Mouse (Mus musculus): ENCODE data around the gene Ndc1. TPM values are rescaled to one million over a fixed set of nuclear protein-coding genes. Genes with fewer than 3 reads are reported as not detected.

Gene Ndc1
- total RNA-seq (2021), result 10 to 100 TPM; 10.2 to 11.3 TPM
- 15.4 and 22.2 TPM in 2 replicates for polyA plus RNA-seq (2012; rRNA removed)
- long read RNA-seq, full-length matches to known transcripts, result 13 of 16 reads
- long read RNA-seq, partial matches to known transcripts, result 0 of 16 reads
- long read RNA-seq, other reads (novel, unspliced or antisense), result 3 of 16 reads

DNA sequence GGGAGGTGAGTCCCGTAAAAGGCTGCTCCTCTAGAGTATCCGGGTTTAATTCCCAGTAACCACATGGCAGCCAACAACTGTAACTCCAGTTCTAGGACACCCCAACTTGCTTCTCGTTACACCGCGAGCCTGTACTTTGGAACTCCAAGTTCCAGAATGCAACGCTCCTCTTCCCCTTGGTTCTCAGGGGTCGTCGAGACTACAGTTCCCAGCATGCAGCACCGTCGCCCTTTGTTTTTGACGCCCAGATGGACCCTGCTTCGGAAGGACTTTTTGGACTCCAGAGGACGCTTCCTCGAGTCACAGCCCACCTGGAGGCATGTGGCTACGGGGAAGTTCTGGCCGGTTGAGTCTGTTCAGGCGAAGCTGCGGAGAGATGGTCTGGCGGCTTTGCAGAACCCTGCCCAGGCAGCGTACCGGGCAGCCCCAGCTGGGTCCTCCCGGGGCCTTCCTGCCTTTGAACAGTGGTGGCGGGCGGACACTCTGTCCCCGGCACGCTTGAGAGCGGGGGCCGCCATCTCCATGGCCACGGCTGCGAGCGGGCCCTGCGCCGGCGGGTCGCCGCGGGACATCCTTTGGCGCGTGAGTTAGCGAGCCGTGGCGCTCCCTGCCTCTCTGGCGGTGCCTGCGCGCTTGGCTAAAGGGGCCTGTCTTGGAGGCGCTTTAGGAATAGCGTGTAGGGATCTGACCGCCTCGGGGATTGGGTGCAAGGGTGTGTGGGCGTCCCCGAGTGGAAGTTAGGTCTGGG is at the start of gene Ndc1:
Gene Ndc1 (plus strand): TSS at position 218 of the 748 bp plus-strand sequence.
- H3K4me3 ChIP-seq, result peak within 1 kb of the TSS; percentile 59
- peak within 1 kb of the TSS; percentile 87 for H3K27ac ChIP-seq
- DNase-seq, result peak; percentile 90
- H3K9ac ChIP-seq (ENCODE audit: low read depth, low read length), result peak within 1 kb of the TSS; percentile 94
- no peaks in the 10 kb centered on the region for H3K79me2 ChIP-seq (replicated peaks; ENCODE audit: control insufficient read depth, insufficient read depth, low read length)
- no peaks in the 10 kb centered on the region; the same call in 1 of the 2 replicates for H3K36me3 ChIP-seq (ENCODE audit: control insufficient read depth, insufficient read depth, low read length)
- TF ChIP-seq EP300 (IDR thresholded peaks at IDR 0.05; ENCODE audit: insufficient read depth, low read depth, low read length), result peak; percentile 67
- peak; percentile 41; the same call in 1 of the 2 replicates for TF ChIP-seq POLR2A (IDR thresholded peaks at IDR 0.05; ENCODE audit: insufficient read depth, low read depth, low read length)
- TF ChIP-seq CTCF (IDR thresholded peaks at IDR 0.05), result no peak
- no peaks in the 10 kb centered on the region for H3K27me3 ChIP-seq (ENCODE audit: control insufficient read depth, insufficient read depth, low read length)
- peaks cover 1% of the 10 kb centered on the region; the same call in 1 of the 2 replicates for H3K4me1 ChIP-seq (ENCODE audit: control insufficient read depth, insufficient read depth, low read length)
- WGBS, result under 1% methylated on average over 51 of the region's 51 CpGs
- intact Hi-C loops (cut with DNase I), result loop anchor here (2.0 to 5.0 kb wide), 3 partner anchors 53 to 190 kb away; partner anchors contain the start of genes Hspb11, Lrrc42, Tceanc2 and Tmem59

GRCm38 (mm10) chr4:107318646-107319045 is 48.9 kb upstream of the Ndc1 start:
- Histone ChIP-seq H3K4me1 (ENCODE audit: control insufficient read depth, insufficient read depth, low read length) (peaks cover 3% of the 10 kb centered on the region), H3K27ac (no peak overlapping the region), H3K27me3 (ENCODE audit: control insufficient read depth, insufficient read depth, low read length) (no peaks in the 10 kb centered on the region), H3K79me2 (replicated peaks; ENCODE audit: control insufficient read depth, insufficient read depth, low read length) (no peaks in the 10 kb centered on the region), H3K36me3 (ENCODE audit: control insufficient read depth, insufficient read depth, low read length) (no peaks in the 10 kb centered on the region), H3K9ac (ENCODE audit: low read depth, low read length) (no peak overlapping the region), H3K4me3 (no peak overlapping the region)
- WGBS, result 72% methylated on average over 8 of the region's 8 CpGs
- no peak for DNase-seq
- TF ChIP-seq CTCF (IDR thresholded peaks at IDR 0.05), result no peak
- TF ChIP-seq EP300 (IDR thresholded peaks at IDR 0.05; ENCODE audit: insufficient read depth, low read depth, low read length), result no peak
- no peak for TF ChIP-seq POLR2A (IDR thresholded peaks at IDR 0.05; ENCODE audit: insufficient read depth, low read depth, low read length)
- intact Hi-C loops (cut with DNase I), result no loop called here

DNA sequence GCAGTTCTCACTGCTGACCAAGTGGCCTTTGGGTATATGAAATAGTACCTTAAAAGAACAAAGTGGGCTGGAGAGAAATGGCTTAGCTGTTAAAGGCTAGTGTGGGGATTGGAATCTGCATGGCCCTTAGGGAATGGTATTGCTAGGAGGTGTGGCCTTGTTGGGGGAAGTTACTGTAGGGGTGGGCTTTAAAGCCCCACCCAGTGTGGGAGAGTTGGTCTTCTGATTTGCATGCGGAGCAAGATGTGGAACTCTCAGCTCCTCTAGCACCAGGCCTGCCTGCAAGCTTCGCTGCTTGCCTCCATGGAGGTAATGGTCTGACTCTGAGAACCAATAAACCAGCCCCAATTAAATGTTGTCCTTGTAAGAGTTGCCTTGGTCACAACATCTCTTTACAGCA is 46.5 kb upstream of the Ndc1 start:
- Histone ChIP-seq H3K4me3 (no peak overlapping the region), H3K27ac (no peak overlapping the region), H3K4me1 (ENCODE audit: control insufficient read depth, insufficient read depth, low read length) (no peaks in the 10 kb centered on the region), H3K27me3 (ENCODE audit: control insufficient read depth, insufficient read depth, low read length) (no peaks in the 10 kb centered on the region), H3K9ac (ENCODE audit: low read depth, low read length) (no peak overlapping the region), H3K36me3 (ENCODE audit: control insufficient read depth, insufficient read depth, low read length) (no peaks in the 10 kb centered on the region), H3K79me2 (replicated peaks; ENCODE audit: control insufficient read depth, insufficient read depth, low read length) (no peaks in the 10 kb centered on the region)
- TF ChIP-seq CTCF (IDR thresholded peaks at IDR 0.05), result no peak
- intact Hi-C loops (cut with DNase I), result no loop called here
- 64% methylated on average over 2 of the region's 2 CpGs for WGBS
- peak in 1 of 2 experiments; percentile 7 for DNase-seq

GRCm38 (mm10) chr4:107323113-107323512 is 44.5 kb upstream of the Ndc1 start:
- intact Hi-C loops (cut with DNase I), result no loop called here
- H3K79me2 ChIP-seq (replicated peaks; ENCODE audit: control insufficient read depth, insufficient read depth, low read length), result no peaks in the 10 kb centered on the region
- no peak overlapping the region for H3K4me3 ChIP-seq
- no peak for DNase-seq
- no peaks in the 10 kb centered on the region for H3K36me3 ChIP-seq (ENCODE audit: control insufficient read depth, insufficient read depth, low read length)
- TF ChIP-seq CTCF (IDR thresholded peaks at IDR 0.05), result no peak
- TF ChIP-seq EP300 (IDR thresholded peaks at IDR 0.05; ENCODE audit: insufficient read depth, low read depth, low read length), result no peak
- TF ChIP-seq POLR2A (IDR thresholded peaks at IDR 0.05; ENCODE audit: insufficient read depth, low read depth, low read length), result no peak
- no peaks in the 10 kb centered on the region for H3K4me1 ChIP-seq (ENCODE audit: control insufficient read depth, insufficient read depth, low read length)
- no peak overlapping the region for H3K27ac ChIP-seq
- WGBS, result 87% methylated on average over 2 of the region's 2 CpGs
- H3K27me3 ChIP-seq (ENCODE audit: control insufficient read depth, insufficient read depth, low read length), result no peaks in the 10 kb centered on the region
- H3K9ac ChIP-seq (ENCODE audit: low read depth, low read length), result no peak overlapping the region

DNA sequence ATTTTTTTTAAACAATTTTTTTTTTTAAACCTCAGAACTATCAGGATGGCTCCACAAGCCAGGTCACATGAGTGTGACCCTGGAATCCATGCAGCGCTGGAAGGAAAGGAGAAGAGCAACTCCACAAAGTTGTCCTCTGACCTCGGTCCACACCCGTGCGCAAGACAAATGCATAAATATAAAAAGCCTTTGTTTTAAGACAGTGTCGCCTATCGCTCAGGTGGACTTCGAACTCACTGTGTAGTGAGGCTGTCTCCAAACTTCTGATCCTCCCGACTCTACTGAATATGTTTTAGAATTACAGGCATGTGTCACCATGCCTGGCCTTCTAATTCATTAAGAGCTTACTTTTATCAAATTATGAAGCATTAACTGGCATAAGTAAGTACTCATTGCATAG is 39.1 kb upstream of the Ndc1 start:
- Histone ChIP-seq H3K4me3 (no peak overlapping the region), H3K9ac (ENCODE audit: low read depth, low read length) (no peak overlapping the region), H3K36me3 (ENCODE audit: control insufficient read depth, insufficient read depth, low read length) (no peaks in the 10 kb centered on the region), H3K79me2 (replicated peaks; ENCODE audit: control insufficient read depth, insufficient read depth, low read length) (no peaks in the 10 kb centered on the region), H3K27ac (no peak overlapping the region), H3K27me3 (ENCODE audit: control insufficient read depth, insufficient read depth, low read length) (no peaks in the 10 kb centered on the region), H3K4me1 (ENCODE audit: control insufficient read depth, insufficient read depth, low read length) (no peaks in the 10 kb centered on the region)
- 94% methylated on average over 8 of the region's 8 CpGs for WGBS
- intact Hi-C loops (cut with DNase I), result loop anchor here (1.0 kb wide), 1 partner anchor 18 kb away; no protein-coding TSS in a partner anchor
- DNase-seq, result no peak
- TF ChIP-seq CTCF (IDR thresholded peaks at IDR 0.05), result no peak
- TF ChIP-seq EP300 (IDR thresholded peaks at IDR 0.05; ENCODE audit: insufficient read depth, low read depth, low read length), result no peak
- TF ChIP-seq POLR2A (IDR thresholded peaks at IDR 0.05; ENCODE audit: insufficient read depth, low read depth, low read length), result no peak

DNA sequence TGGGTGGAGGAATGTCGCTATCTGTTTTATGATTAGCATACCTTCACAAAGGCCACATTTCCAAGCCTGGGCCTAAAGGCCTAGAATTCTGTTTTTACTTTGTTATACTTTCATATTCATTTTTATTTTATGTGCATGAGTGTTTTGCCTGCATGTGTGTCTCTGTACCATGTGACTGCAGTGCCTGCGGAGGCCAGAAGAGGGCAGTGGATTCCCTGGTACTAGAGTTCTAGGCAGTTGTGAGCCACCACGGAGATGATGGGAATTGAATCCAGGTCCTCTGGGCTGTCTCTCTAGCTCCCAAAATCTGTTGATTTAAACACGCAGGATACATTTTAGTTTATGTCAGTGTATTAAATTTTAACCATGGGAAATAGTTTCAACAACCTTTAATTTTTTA is 34.1 kb upstream of the Ndc1 start:
- 95% methylated on average over 4 of the region's 4 CpGs for WGBS
- no peaks in the 10 kb centered on the region for H3K36me3 ChIP-seq (ENCODE audit: control insufficient read depth, insufficient read depth, low read length)
- DNase-seq, result no peak
- H3K4me1 ChIP-seq (ENCODE audit: control insufficient read depth, insufficient read depth, low read length), result no peaks in the 10 kb centered on the region
- no peak overlapping the region for H3K4me3 ChIP-seq
- no peak overlapping the region for H3K9ac ChIP-seq (ENCODE audit: low read depth, low read length)
- intact Hi-C loops (cut with DNase I), result no loop called here
- no peaks in the 10 kb centered on the region for H3K79me2 ChIP-seq (replicated peaks; ENCODE audit: control insufficient read depth, insufficient read depth, low read length)
- no peaks in the 10 kb centered on the region for H3K27me3 ChIP-seq (ENCODE audit: control insufficient read depth, insufficient read depth, low read length)
- H3K27ac ChIP-seq, result no peak overlapping the region
- TF ChIP-seq POLR2A (IDR thresholded peaks at IDR 0.05; ENCODE audit: insufficient read depth, low read depth, low read length) (no peak), EP300 (IDR thresholded peaks at IDR 0.05; ENCODE audit: insufficient read depth, low read depth, low read length) (no peak), CTCF (IDR thresholded peaks at IDR 0.05) (peak; percentile 33)

All from heart, adult 2 months (tissue).